Mouse (Mus musculus) heart, embryonic 14.5 days (tissue): Measurements from ENCODE around the gene Fnip2. TPM values are rescaled to one million over a fixed set of nuclear protein-coding genes. Genes with fewer than 3 reads are reported as not detected.

Experiments
- ATAC-seq: fragments of 200-750 bp; cut with Nextera tagmentation; 2 replicates; pipeline ENCODE4 v1.8.0; 2017; ENCODE audit warnings: low read depth, moderate TSS enrichment; ENCODE audit not compliant: insufficient number of reproducible peaks, insufficient read depth, low FRiP score
- H3K27ac ChIP-seq, 2 experiments: fragments of 200-500 bp in 1 of 2; fragments of 300-500 bp in 1 of 2; sonication (generic) in 1 of 2; replicated peaks in 1 of 2; 2 replicates each; pipeline ENCODE4 v1.5.1; 2012 to 2014; ENCODE audit warnings: low read depth in 2 of 2, low read length in 2 of 2, control low read depth in 1 of 2, mild to moderate bottlenecking in 1 of 2, mixed read lengths in 1 of 2; ENCODE audit not compliant: control insufficient read depth in 1 of 2, insufficient read depth in 1 of 2
- H3K27me3 ChIP-seq: fragments of 300-500 bp; sonication (generic); 2 replicates; pipeline ENCODE4 v1.6.1; 2014; ENCODE audit warnings: mild to moderate bottlenecking, low read length, control low read depth; ENCODE audit not compliant: control insufficient read depth, insufficient read depth
- H3K36me3 ChIP-seq: fragments of 300-500 bp; sonication (generic); 2 replicates; pipeline ENCODE4 v1.6.1; 2014; ENCODE audit warnings: mild to moderate bottlenecking, control low read depth, low read length, mixed read lengths; ENCODE audit not compliant: control insufficient read depth, insufficient read depth
- H3K4me1 ChIP-seq, 2 experiments: fragments of 200-500 bp in 1 of 2; fragments of 300-500 bp in 1 of 2; sonication (generic) in 1 of 2; 2 replicates each; pipeline ENCODE4 v1.6.1; 2012 to 2014; ENCODE audit warnings: low read length in 2 of 2, control low read depth in 1 of 2, mixed read lengths in 1 of 2; ENCODE audit not compliant: control insufficient read depth in 2 of 2, insufficient read depth in 2 of 2
- H3K4me2 ChIP-seq: fragments of 300-500 bp; sonication (generic); 2 replicates; pipeline ENCODE4 v1.6.1; 2014; ENCODE audit warnings: mild to moderate bottlenecking, low read length
- H3K4me3 ChIP-seq, 2 experiments: fragments of 200-500 bp in 1 of 2; fragments of 300-500 bp in 1 of 2; sonication (generic) in 1 of 2; 2 replicates each; pipeline ENCODE4 v1.5.1; 2012 to 2014; ENCODE audit warnings: low read length in 2 of 2, mild to moderate bottlenecking in 2 of 2, control low read depth in 1 of 2, low read depth in 1 of 2, moderate library complexity in 1 of 2; ENCODE audit not compliant: control insufficient read depth in 1 of 2, insufficient read depth in 1 of 2
- H3K9ac ChIP-seq: fragments of 300-500 bp; sonication (generic); 2 replicates; pipeline ENCODE4 v1.6.1; 2014; ENCODE audit warnings: mild to moderate bottlenecking, low read length
- H3K9me3 ChIP-seq: fragments of 300-500 bp; sonication (generic); 2 replicates; pipeline ENCODE4 v1.6.1; 2016; ENCODE audit warnings: low read length, control low read depth; ENCODE audit not compliant: control insufficient read depth
- WGBS: fragments of 180-500 bp; shearing (Covaris S2); extraction: QIAGEN DNeasy Blood & Tissue Kit; methylation state at CpG from one replicate; pipeline ENCODE4 v1.1.7; 2014; 5-methylcytosine and 5-hydroxymethylcytosine counted together
- polyA plus RNA-seq: library from polyadenylated mRNA; unstranded; fragments of >200 nt; fragmentation: Nextera tagmentation; extraction: Ambion mirVana; gene quantifications from 2 replicates; pipeline ENCODE4 v1.2.1, GENCODE M21; 2014

The Fnip2 gene
- polyA plus RNA-seq, 1 experiment from 2014 or later = 4.3 TPM

- Histone ChIP-seq H3K4me2 (no peak overlapping the region), H3K9me3 (peaks cover 4% of the 10 kb centered on the region; the same call in 1 of the 2 replicates), H3K9ac (no peak overlapping the region), H3K4me3 (no peak overlapping the region), H3K27me3 (no peaks in the 10 kb centered on the region), H3K4me1 (peaks cover 0 to 7% of the 10 kb centered on the region in 2 experiments; a peak in 2 of 4 replicates), H3K27ac (no peak overlapping the region), H3K36me3 (no peaks in the 10 kb centered on the region)
- no peak for ATAC-seq
- 54% methylated on average over 8 of the region's 8 CpGs for WGBS
Measured at GRCm38 (mm10) chr3:79445041-79445440, 122.6 kb downstream of the Fnip2 start.

GRCm38 (mm10) chr3:79443850-79444249 lies 123.7 kb downstream of the Fnip2 start:
- H3K27ac ChIP-seq = no peak overlapping the region
- H3K36me3 ChIP-seq = no peaks in the 10 kb centered on the region
- H3K4me3 ChIP-seq = no peak overlapping the region
- no peaks in the 10 kb centered on the region for H3K27me3 ChIP-seq
- H3K9ac ChIP-seq = no peak overlapping the region
- 58% methylated on average over 4 of the region's 4 CpGs for WGBS
- H3K4me1 ChIP-seq = peaks cover 0 to 7% of the 10 kb centered on the region in 2 experiments; a peak in 2 of 4 replicates
- peaks cover 4% of the 10 kb centered on the region; the same call in 1 of the 2 replicates for H3K9me3 ChIP-seq
- no peak overlapping the region for H3K4me2 ChIP-seq
- no peak for ATAC-seq

- Histone ChIP-seq H3K4me3 (no peak overlapping the region), H3K9ac (no peak overlapping the region), H3K27me3 (no peaks in the 10 kb centered on the region), H3K27ac (no peak overlapping the region), H3K4me2 (no peak overlapping the region), H3K36me3 (no peaks in the 10 kb centered on the region), H3K9me3 (peaks cover 4% of the 10 kb centered on the region; the same call in 1 of the 2 replicates), H3K4me1 (peaks cover 0 to 7% of the 10 kb centered on the region in 2 experiments; a peak in 2 of 4 replicates)
- no peak for ATAC-seq
- 71% methylated on average over 12 of the region's 12 CpGs for WGBS
Measured at GRCm38 (mm10) chr3:79440976-79441491, 126.6 kb downstream of the Fnip2 start.

GRCm38 (mm10) chr3:79438276-79438675 lies 129.3 kb downstream of the Fnip2 start:
- ATAC-seq = no peak

GRCm38 (mm10) chr3:79436186-79436585 lies 131.4 kb downstream of the Fnip2 start:
- H3K27me3 ChIP-seq = no peaks in the 10 kb centered on the region
- H3K36me3 ChIP-seq = no peaks in the 10 kb centered on the region
- H3K4me1 ChIP-seq = no peaks in the 10 kb centered on the region
- 79% methylated on average over 7 of the region's 7 CpGs for WGBS
- no peaks in the 10 kb centered on the region for H3K9me3 ChIP-seq
- H3K4me2 ChIP-seq = no peak overlapping the region
- H3K9ac ChIP-seq = no peak overlapping the region
- no peak overlapping the region for H3K27ac ChIP-seq
- no peak overlapping the region for H3K4me3 ChIP-seq
- ATAC-seq = no peak

More at GRCm38 (mm10) chr3:79438276-79438675, 129.3 kb downstream of the Fnip2 start:
- Histone ChIP-seq H3K9me3 (no peaks in the 10 kb centered on the region), H3K9ac (no peak overlapping the region), H3K4me3 (no peak overlapping the region), H3K4me2 (no peak overlapping the region), H3K36me3 (no peaks in the 10 kb centered on the region), H3K27me3 (no peaks in the 10 kb centered on the region), H3K27ac (no peak overlapping the region), H3K4me1 (no peaks in the 10 kb centered on the region)
- WGBS = 99% methylated on average over 3 of the region's 3 CpGs

- H3K27ac ChIP-seq = no peak overlapping the region
- H3K27me3 ChIP-seq = no peaks in the 10 kb centered on the region
- no peak overlapping the region for H3K4me2 ChIP-seq
- ATAC-seq = no peak
- WGBS = 43% methylated on average over 5 of the region's 5 CpGs
- no peak overlapping the region for H3K9ac ChIP-seq
- no peaks in the 10 kb centered on the region for H3K4me1 ChIP-seq
- no peaks in the 10 kb centered on the region for H3K9me3 ChIP-seq
- no peaks in the 10 kb centered on the region for H3K36me3 ChIP-seq
- no peak overlapping the region for H3K4me3 ChIP-seq
Measured at GRCm38 (mm10) chr3:79434985-79435384, 132.6 kb downstream of the Fnip2 start.

- Histone ChIP-seq H3K36me3 (no peaks in the 10 kb centered on the region), H3K9me3 (no peaks in the 10 kb centered on the region), H3K4me3 (no peak overlapping the region), H3K9ac (no peak overlapping the region), H3K27me3 (no peaks in the 10 kb centered on the region), H3K4me1 (no peaks in the 10 kb centered on the region), H3K27ac (no peak overlapping the region), H3K4me2 (no peak overlapping the region)
- 80% methylated on average over 9 of the region's 9 CpGs for WGBS
- no peak for ATAC-seq
Measured at GRCm38 (mm10) chr3:79434436-79434835, 133.2 kb downstream of the Fnip2 start.

- Histone ChIP-seq H3K9ac (no peak overlapping the region), H3K4me1 (no peaks in the 10 kb centered on the region), H3K4me2 (no peak overlapping the region), H3K27me3 (no peaks in the 10 kb centered on the region), H3K9me3 (no peaks in the 10 kb centered on the region), H3K27ac (no peak overlapping the region), H3K4me3 (no peak overlapping the region), H3K36me3 (no peaks in the 10 kb centered on the region)
- ATAC-seq = no peak
Measured at GRCm38 (mm10) chr3:79433593-79433992, 134.0 kb downstream of the Fnip2 start.
